Mouse (Mus musculus): ENCODE measurements at regions not wholly inside any gene's neighbourhood (a gene's known extent, or its start where the extent isn't known, plus 50 kb on each side); places are given as distances from the start of the nearest gene placed in this dataset.

DNA sequence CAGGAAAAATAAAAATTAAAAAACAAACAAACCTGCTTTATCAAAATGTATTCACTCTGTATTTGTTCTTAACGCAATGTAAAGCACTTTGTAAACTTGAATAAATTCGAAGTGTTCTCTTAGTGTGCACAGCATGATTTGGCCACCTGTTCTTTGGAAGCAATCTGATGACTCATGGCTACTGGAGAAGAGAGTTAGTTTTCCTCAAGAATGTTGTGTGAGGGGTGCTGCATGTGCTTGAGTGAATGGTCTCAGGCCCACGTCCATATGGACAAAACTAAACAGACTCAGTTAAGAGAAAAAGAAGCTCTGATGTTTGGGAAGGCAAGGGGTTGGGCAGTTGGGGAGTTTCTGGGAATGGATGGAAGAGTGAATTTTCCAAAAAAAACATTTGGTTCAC is 267.1 kb downstream of the Kcnj2 start:
- H3K4me3 ChIP-seq (ENCODE audit: low read depth, low read length), result no peak overlapping the region
- H3K9ac ChIP-seq (ENCODE audit: low read depth, low read length), result no peak overlapping the region
- ATAC-seq (ENCODE audit: low read depth), result no peak
- no peaks in the 10 kb centered on the region for H3K36me3 ChIP-seq (ENCODE audit: control insufficient read depth, insufficient read depth, low read length)
- DNase-seq (ENCODE audit: low spot score), result no peak
- H3K4me2 ChIP-seq (ENCODE audit: low read depth, low read length), result no peak overlapping the region
- H3K27me3 ChIP-seq (replicated peaks; ENCODE audit: control insufficient read depth, insufficient read depth, low read length), result no peaks in the 10 kb centered on the region
- no peaks in the 10 kb centered on the region for H3K4me1 ChIP-seq (ENCODE audit: control insufficient read depth, insufficient read depth, low read length)
- 80% methylated on average over 3 of the region's 3 CpGs for WGBS
- H3K9me3 ChIP-seq (ENCODE audit: control insufficient read depth, low read length), result no peaks in the 10 kb centered on the region
- no peak overlapping the region for H3K27ac ChIP-seq (replicated peaks; ENCODE audit: low read depth, low read length)

DNA sequence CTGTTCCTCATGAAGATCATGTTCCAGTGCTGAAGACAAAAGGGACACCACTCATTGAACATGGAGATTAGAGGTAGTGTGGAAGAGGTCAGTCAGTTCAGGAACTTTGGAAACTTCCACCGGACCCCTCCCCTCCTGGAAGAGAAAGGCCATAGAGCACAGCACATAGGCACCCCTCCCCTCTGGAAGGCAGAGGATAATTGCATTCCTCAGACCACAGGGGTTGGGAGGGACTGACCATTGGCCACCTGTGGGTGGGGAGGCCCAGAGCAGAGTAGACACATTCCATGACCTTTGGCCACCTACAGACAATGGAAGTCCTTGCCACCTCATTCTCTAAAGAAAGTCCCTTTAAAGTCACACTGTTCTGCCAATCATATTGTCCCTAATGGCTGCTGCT is 281.6 kb downstream of the Kcnj2 start:
- no peaks in the 10 kb centered on the region for H3K36me3 ChIP-seq (ENCODE audit: control insufficient read depth, insufficient read depth, low read length)
- DNase-seq (ENCODE audit: low spot score) (no peak), ATAC-seq (ENCODE audit: low read depth) (no peak)
- no peaks in the 10 kb centered on the region for H3K9me3 ChIP-seq (ENCODE audit: control insufficient read depth, low read length)
- no peaks in the 10 kb centered on the region for H3K4me1 ChIP-seq (ENCODE audit: control insufficient read depth, insufficient read depth, low read length)
- H3K9ac ChIP-seq (ENCODE audit: low read depth, low read length), result no peak overlapping the region
- H3K27me3 ChIP-seq (replicated peaks; ENCODE audit: control insufficient read depth, insufficient read depth, low read length), result no peaks in the 10 kb centered on the region
- no peak overlapping the region for H3K4me3 ChIP-seq (ENCODE audit: low read depth, low read length)
- no peak overlapping the region for H3K4me2 ChIP-seq (ENCODE audit: low read depth, low read length)
- 50% methylated on average over 1 of the region's 1 CpGs for WGBS
- H3K27ac ChIP-seq (replicated peaks; ENCODE audit: low read depth, low read length), result no peak overlapping the region

DNA sequence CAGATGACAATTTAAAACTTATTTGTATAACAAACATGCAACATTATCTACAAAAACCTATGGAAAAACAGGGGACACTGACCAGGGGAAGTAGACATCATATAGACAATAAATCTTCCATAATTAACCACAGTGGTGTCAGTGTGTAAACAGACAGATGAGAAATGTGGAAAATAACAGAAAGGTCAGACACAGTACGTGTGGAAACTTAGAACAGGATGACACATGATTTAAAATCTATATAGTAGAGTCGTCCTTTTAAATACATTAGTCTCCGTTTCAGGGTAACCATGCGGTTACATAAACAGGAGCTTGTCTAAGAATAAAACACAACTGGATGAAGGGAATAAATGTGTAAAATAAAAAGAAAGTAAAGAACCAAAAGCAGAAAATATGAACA is 284.1 kb downstream of the Kcnj2 start:
- no peak overlapping the region for H3K9ac ChIP-seq (ENCODE audit: low read depth, low read length)
- ATAC-seq (ENCODE audit: low read depth), result no peak
- WGBS, result 69% methylated on average over 4 of the region's 4 CpGs
- DNase-seq (ENCODE audit: low spot score), result no peak
- no peaks in the 10 kb centered on the region for H3K36me3 ChIP-seq (ENCODE audit: control insufficient read depth, insufficient read depth, low read length)
- no peak overlapping the region for H3K4me3 ChIP-seq (ENCODE audit: low read depth, low read length)
- H3K27me3 ChIP-seq (replicated peaks; ENCODE audit: control insufficient read depth, insufficient read depth, low read length), result no peaks in the 10 kb centered on the region
- no peaks in the 10 kb centered on the region for H3K4me1 ChIP-seq (ENCODE audit: control insufficient read depth, insufficient read depth, low read length)
- no peaks in the 10 kb centered on the region for H3K9me3 ChIP-seq (ENCODE audit: control insufficient read depth, low read length)
- no peak overlapping the region for H3K4me2 ChIP-seq (ENCODE audit: low read depth, low read length)
- H3K27ac ChIP-seq (replicated peaks; ENCODE audit: low read depth, low read length), result no peak overlapping the region

DNA sequence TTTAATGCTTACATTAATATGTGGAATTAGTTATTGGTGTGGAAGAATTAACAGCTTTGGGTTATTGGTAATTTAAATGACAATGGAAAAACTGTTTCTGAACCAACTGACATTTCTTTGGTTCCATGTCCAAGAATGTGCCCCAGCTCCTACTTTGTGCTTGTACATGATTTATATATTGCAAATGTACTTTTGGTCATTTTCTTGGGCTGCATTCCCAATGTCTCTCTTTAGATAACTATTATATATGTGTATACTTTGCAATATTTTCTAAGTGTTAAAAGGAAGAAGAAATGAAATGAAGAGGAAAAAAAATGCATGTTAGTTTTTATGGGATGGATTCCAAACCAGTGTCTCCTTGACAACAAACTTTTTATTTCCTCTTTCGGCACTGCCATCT is 297.4 kb downstream of the Kcnj2 start:
- no peak for DNase-seq (ENCODE audit: low spot score)
- no peaks in the 10 kb centered on the region for H3K9me3 ChIP-seq (ENCODE audit: control insufficient read depth, low read length)
- H3K27me3 ChIP-seq (replicated peaks; ENCODE audit: control insufficient read depth, insufficient read depth, low read length), result no peaks in the 10 kb centered on the region
- no peak overlapping the region for H3K27ac ChIP-seq (replicated peaks; ENCODE audit: low read depth, low read length)
- H3K4me3 ChIP-seq (ENCODE audit: low read depth, low read length), result no peak overlapping the region
- 81% methylated on average over 1 of the region's 1 CpGs for WGBS
- no peak overlapping the region for H3K4me2 ChIP-seq (ENCODE audit: low read depth, low read length)
- no peaks in the 10 kb centered on the region for H3K4me1 ChIP-seq (ENCODE audit: control insufficient read depth, insufficient read depth, low read length)
- no peak overlapping the region for H3K9ac ChIP-seq (ENCODE audit: low read depth, low read length)
- no peak for ATAC-seq (ENCODE audit: low read depth)
- no peaks in the 10 kb centered on the region for H3K36me3 ChIP-seq (ENCODE audit: control insufficient read depth, insufficient read depth, low read length)

DNA sequence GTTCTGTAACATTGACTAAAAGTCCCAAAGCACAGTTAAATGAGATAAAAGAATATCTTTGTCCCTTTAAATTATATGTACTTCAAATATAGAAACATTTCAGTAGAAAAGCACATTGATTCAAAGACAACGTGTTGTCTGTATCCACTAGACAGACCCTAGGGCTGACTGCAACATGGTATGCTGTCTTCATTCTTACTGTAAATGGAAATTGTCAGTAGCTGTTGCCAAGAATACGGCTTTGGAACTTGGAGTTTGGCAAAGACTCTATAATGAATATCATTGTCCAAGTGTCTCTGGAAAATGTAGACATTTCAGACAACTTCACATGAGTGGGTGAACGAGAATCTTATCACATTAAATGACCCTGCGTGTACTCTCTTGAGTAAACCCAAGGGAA is 311.2 kb downstream of the Kcnj2 start:
- H3K36me3 ChIP-seq (ENCODE audit: control insufficient read depth, insufficient read depth, low read length), result no peaks in the 10 kb centered on the region
- no peaks in the 10 kb centered on the region for H3K27me3 ChIP-seq (replicated peaks; ENCODE audit: control insufficient read depth, insufficient read depth, low read length)
- H3K4me2 ChIP-seq (ENCODE audit: low read depth, low read length), result no peak overlapping the region
- peak; percentile 77 for DNase-seq (ENCODE audit: low spot score)
- no peaks in the 10 kb centered on the region for H3K9me3 ChIP-seq (ENCODE audit: control insufficient read depth, low read length)
- 68% methylated on average over 4 of the region's 4 CpGs for WGBS
- H3K4me3 ChIP-seq (ENCODE audit: low read depth, low read length), result no peak overlapping the region
- ATAC-seq (ENCODE audit: low read depth), result no peak
- no peaks in the 10 kb centered on the region for H3K4me1 ChIP-seq (ENCODE audit: control insufficient read depth, insufficient read depth, low read length)
- no peak overlapping the region for H3K9ac ChIP-seq (ENCODE audit: low read depth, low read length)
- H3K27ac ChIP-seq (replicated peaks; ENCODE audit: low read depth, low read length), result no peak overlapping the region

DNA sequence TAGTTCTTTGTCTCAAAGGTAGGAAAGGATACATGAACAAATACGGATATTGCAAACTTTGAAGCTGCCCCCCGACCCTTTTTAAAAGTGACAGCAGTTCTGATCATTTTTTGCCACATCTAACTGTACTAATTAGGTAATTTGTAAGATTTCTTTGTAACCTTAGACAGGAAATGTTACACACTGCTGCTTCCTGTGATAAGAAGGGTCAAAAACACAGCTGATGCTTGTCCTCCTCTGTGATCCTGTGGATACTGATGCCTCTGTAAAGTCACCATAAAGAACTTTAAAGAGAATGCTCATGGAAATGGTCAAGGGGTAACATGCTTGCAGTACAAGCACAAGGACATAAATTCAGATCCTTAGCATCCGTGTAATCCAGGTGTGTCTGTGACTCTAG is 313.9 kb downstream of the Kcnj2 start:
- no peak overlapping the region for H3K27ac ChIP-seq (replicated peaks; ENCODE audit: low read depth, low read length)
- 85% methylated on average over 3 of the region's 3 CpGs for WGBS

DNA sequence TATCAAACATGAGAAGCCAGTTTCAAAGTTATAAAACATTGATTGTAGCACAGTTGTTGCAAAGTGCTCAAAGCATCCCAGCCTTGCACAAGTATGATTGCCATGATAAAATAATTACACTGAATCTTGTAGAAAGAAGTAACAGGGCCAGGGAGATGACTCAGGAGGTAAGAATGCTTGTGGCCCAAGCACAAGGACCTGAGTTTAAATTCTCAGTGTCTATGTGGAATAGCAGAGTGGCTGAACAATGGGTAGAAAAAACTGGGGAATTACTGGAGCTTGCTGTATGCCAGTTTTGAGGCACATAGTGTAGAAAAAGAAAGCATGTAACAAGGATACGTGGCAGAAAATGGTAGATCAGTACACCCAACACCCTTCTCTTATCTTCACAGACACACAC is 332.7 kb downstream of the Kcnj2 start:
- Histone ChIP-seq H3K9me3 (ENCODE audit: control insufficient read depth, low read length) (no peaks in the 10 kb centered on the region), H3K36me3 (ENCODE audit: control insufficient read depth, insufficient read depth, low read length) (no peaks in the 10 kb centered on the region), H3K27ac (replicated peaks; ENCODE audit: low read depth, low read length) (no peak overlapping the region), H3K4me3 (ENCODE audit: low read depth, low read length) (no peak overlapping the region), H3K9ac (ENCODE audit: low read depth, low read length) (no peak overlapping the region), H3K4me2 (ENCODE audit: low read depth, low read length) (no peak overlapping the region), H3K4me1 (ENCODE audit: control insufficient read depth, insufficient read depth, low read length) (no peaks in the 10 kb centered on the region), H3K27me3 (replicated peaks; ENCODE audit: control insufficient read depth, insufficient read depth, low read length) (no peaks in the 10 kb centered on the region)
- no peak for DNase-seq (ENCODE audit: low spot score)
- no peak for ATAC-seq (ENCODE audit: low read depth)
- 100% methylated on average over 1 of the region's 1 CpGs for WGBS

More for the DNA sequence above, 313.9 kb downstream of the Kcnj2 start:
- no peak overlapping the region for H3K4me2 ChIP-seq (ENCODE audit: low read depth, low read length)
- ATAC-seq (ENCODE audit: low read depth), result no peak
- no peaks in the 10 kb centered on the region for H3K36me3 ChIP-seq (ENCODE audit: control insufficient read depth, insufficient read depth, low read length)
- no peaks in the 10 kb centered on the region for H3K27me3 ChIP-seq (replicated peaks; ENCODE audit: control insufficient read depth, insufficient read depth, low read length)
- DNase-seq (ENCODE audit: low spot score), result no peak
- no peaks in the 10 kb centered on the region for H3K4me1 ChIP-seq (ENCODE audit: control insufficient read depth, insufficient read depth, low read length)
- no peaks in the 10 kb centered on the region for H3K9me3 ChIP-seq (ENCODE audit: control insufficient read depth, low read length)
- H3K9ac ChIP-seq (ENCODE audit: low read depth, low read length), result no peak overlapping the region
- no peak overlapping the region for H3K4me3 ChIP-seq (ENCODE audit: low read depth, low read length)

DNA sequence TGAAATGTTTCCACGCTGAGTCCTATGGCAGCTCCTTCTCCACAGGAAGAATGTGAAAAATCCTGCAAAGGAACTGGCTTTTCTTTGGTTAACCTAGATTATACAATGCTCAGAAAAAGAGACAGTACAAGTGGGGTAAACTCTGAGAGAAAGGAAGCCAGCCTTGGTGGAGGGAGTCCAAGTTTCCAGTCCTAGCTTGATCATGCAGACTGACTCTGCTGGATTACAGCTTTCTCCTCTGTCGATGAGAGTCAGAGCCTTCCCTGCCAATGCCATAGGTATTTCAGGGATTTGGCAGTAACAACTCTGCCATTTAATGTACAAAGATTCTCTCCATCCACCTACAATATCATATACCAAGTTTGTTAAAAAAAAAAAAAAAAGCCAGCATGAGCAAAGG is 343.3 kb downstream of the Kcnj2 start:
- H3K27me3 ChIP-seq (replicated peaks; ENCODE audit: control insufficient read depth, insufficient read depth, low read length), result no peaks in the 10 kb centered on the region
- ATAC-seq (ENCODE audit: low read depth) (no peak), DNase-seq (ENCODE audit: low spot score) (peak; percentile 50)
- WGBS, result 69% methylated on average over 2 of the region's 2 CpGs
- no peaks in the 10 kb centered on the region for H3K9me3 ChIP-seq (ENCODE audit: control insufficient read depth, low read length)
- H3K36me3 ChIP-seq (ENCODE audit: control insufficient read depth, insufficient read depth, low read length), result no peaks in the 10 kb centered on the region
- no peak overlapping the region for H3K4me2 ChIP-seq (ENCODE audit: low read depth, low read length)
- no peak overlapping the region for H3K27ac ChIP-seq (replicated peaks; ENCODE audit: low read depth, low read length)
- H3K4me3 ChIP-seq (ENCODE audit: low read depth, low read length), result no peak overlapping the region
- no peaks in the 10 kb centered on the region for H3K4me1 ChIP-seq (ENCODE audit: control insufficient read depth, insufficient read depth, low read length)
- H3K9ac ChIP-seq (ENCODE audit: low read depth, low read length), result no peak overlapping the region

DNA sequence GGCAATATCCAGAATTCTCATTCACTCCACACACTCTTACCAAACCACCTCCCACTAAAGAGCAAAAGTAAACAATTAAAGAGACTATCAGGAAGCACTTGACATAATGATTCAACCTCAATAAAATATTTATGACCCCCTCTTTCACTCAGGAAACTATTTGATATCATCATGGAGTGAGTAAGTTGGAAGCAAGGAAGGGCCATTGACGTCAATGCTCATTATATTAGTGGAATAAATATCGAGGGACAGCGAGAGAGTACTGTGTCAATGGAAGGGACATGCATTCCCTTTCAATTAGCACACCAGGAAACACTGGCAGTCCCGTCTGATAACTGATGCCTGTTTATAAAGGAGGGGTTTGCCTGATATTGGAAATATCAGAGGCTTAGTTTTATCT is 358.9 kb downstream of the Kcnj2 start:
- WGBS, result 64% methylated on average over 4 of the region's 4 CpGs
- no peak overlapping the region for H3K27ac ChIP-seq (replicated peaks; ENCODE audit: low read depth, low read length)
- no peak overlapping the region for H3K4me2 ChIP-seq (ENCODE audit: low read depth, low read length)
- H3K4me1 ChIP-seq (ENCODE audit: control insufficient read depth, insufficient read depth, low read length), result no peaks in the 10 kb centered on the region
- DNase-seq (ENCODE audit: low spot score) (no peak), ATAC-seq (ENCODE audit: low read depth) (no peak)
- H3K4me3 ChIP-seq (ENCODE audit: low read depth, low read length), result no peak overlapping the region
- H3K36me3 ChIP-seq (ENCODE audit: control insufficient read depth, insufficient read depth, low read length), result no peaks in the 10 kb centered on the region
- no peaks in the 10 kb centered on the region for H3K9me3 ChIP-seq (ENCODE audit: control insufficient read depth, low read length)
- H3K9ac ChIP-seq (ENCODE audit: low read depth, low read length), result no peak overlapping the region
- no peaks in the 10 kb centered on the region for H3K27me3 ChIP-seq (replicated peaks; ENCODE audit: control insufficient read depth, insufficient read depth, low read length)
